Mouse (Mus musculus): ENCODE measurements around the gene Tapbp. TPM values are rescaled to one million over a fixed set of nuclear protein-coding genes. Genes with fewer than 3 reads are reported as not detected.

The Tapbp gene
- polyA plus RNA-seq, 1 experiment from 2014 or later = 22.0 TPM

- peak overlapping the region; percentile 86 for H3K27ac ChIP-seq (ENCODE audit: low read depth, low read length)
- peak; percentile 29 for ATAC-seq (replicated peaks; ENCODE audit: insufficient number of reproducible peaks, low FRiP score, low TSS enrichment)
- peaks cover 3% of the 10 kb centered on the region; the same call in 1 of the 2 replicates for H3K27me3 ChIP-seq (ENCODE audit: control insufficient read depth, insufficient read depth, low read length)
- peak overlapping the region; percentile 70 for H3K4me2 ChIP-seq
- H3K9ac ChIP-seq (ENCODE audit: low read depth, low read length) = peak overlapping the region; percentile 76
- H3K9me3 ChIP-seq (replicated peaks; ENCODE audit: control insufficient read depth, low read length) = no peaks in the 10 kb centered on the region
- 1% methylated on average over 17 of the region's 20 CpGs for WGBS (ENCODE audit: insufficient replicate concordance)
- H3K36me3 ChIP-seq (ENCODE audit: control insufficient read depth, insufficient read depth, low read length) = peaks cover 27% of the 10 kb centered on the region
- H3K4me1 ChIP-seq (ENCODE audit: control insufficient read depth, insufficient read depth, low read length) = peaks cover 23% of the 10 kb centered on the region
- H3K4me3 ChIP-seq (ENCODE audit: low read depth, low read length) = peak overlapping the region; percentile 66
These were observed 595 bp downstream of the Tapbp start for GRCm38 (mm10) chr17:33916294-33916693.

- no peaks in the 10 kb centered on the region for H3K9me3 ChIP-seq (replicated peaks; ENCODE audit: control insufficient read depth, low read length)
- no peak overlapping the region for H3K27ac ChIP-seq (ENCODE audit: low read depth, low read length)
- WGBS (ENCODE audit: insufficient replicate concordance) = 70% methylated on average over 31 of the region's 31 CpGs
- H3K9ac ChIP-seq (ENCODE audit: low read depth, low read length) = peak overlapping the region; percentile 76; the same call in 1 of the 2 replicates
- H3K27me3 ChIP-seq (ENCODE audit: control insufficient read depth, insufficient read depth, low read length) = peaks cover 3% of the 10 kb centered on the region; the same call in 1 of the 2 replicates
- peaks cover 19% of the 10 kb centered on the region for H3K36me3 ChIP-seq (ENCODE audit: control insufficient read depth, insufficient read depth, low read length)
- no peak for ATAC-seq (replicated peaks; ENCODE audit: insufficient number of reproducible peaks, low FRiP score, low TSS enrichment)
- H3K4me1 ChIP-seq (ENCODE audit: control insufficient read depth, insufficient read depth, low read length) = peaks cover 23% of the 10 kb centered on the region
- H3K4me3 ChIP-seq (ENCODE audit: low read depth, low read length) = peak overlapping the region; percentile 66
- H3K4me2 ChIP-seq = peak overlapping the region; percentile 70
These were observed 1.4 kb downstream of the Tapbp start for GRCm38 (mm10) chr17:33916847-33917655.

GRCm38 (mm10) chr17:33917656-33918292, 2.1 kb downstream of the Tapbp start:
- no peak overlapping the region for H3K27ac ChIP-seq (ENCODE audit: low read depth, low read length)
- H3K4me3 ChIP-seq (ENCODE audit: low read depth, low read length) = peak overlapping the region; percentile 66; the same call in 1 of the 2 replicates
- H3K9ac ChIP-seq (ENCODE audit: low read depth, low read length) = no peak overlapping the region
- H3K9me3 ChIP-seq (replicated peaks; ENCODE audit: control insufficient read depth, low read length) = no peaks in the 10 kb centered on the region
- peaks cover 23% of the 10 kb centered on the region for H3K4me1 ChIP-seq (ENCODE audit: control insufficient read depth, insufficient read depth, low read length)
- no peak for ATAC-seq (replicated peaks; ENCODE audit: insufficient number of reproducible peaks, low FRiP score, low TSS enrichment)
- H3K4me2 ChIP-seq = peak overlapping the region; percentile 99
- peaks cover 14% of the 10 kb centered on the region for H3K36me3 ChIP-seq (ENCODE audit: control insufficient read depth, insufficient read depth, low read length)
- peaks cover 3% of the 10 kb centered on the region; the same call in 1 of the 2 replicates for H3K27me3 ChIP-seq (ENCODE audit: control insufficient read depth, insufficient read depth, low read length)
- WGBS (ENCODE audit: insufficient replicate concordance) = 79% methylated on average over 18 of the region's 18 CpGs

GRCm38 (mm10) chr17:33918293-33919203, 2.8 kb downstream of the Tapbp start:
- 56% methylated on average over 37 of the region's 37 CpGs for WGBS (ENCODE audit: insufficient replicate concordance)
- H3K4me2 ChIP-seq = peak overlapping the region; percentile 99
- peaks cover 3% of the 10 kb centered on the region; the same call in 1 of the 2 replicates for H3K27me3 ChIP-seq (ENCODE audit: control insufficient read depth, insufficient read depth, low read length)
- H3K4me1 ChIP-seq (ENCODE audit: control insufficient read depth, insufficient read depth, low read length) = peaks cover 23% of the 10 kb centered on the region
- H3K9me3 ChIP-seq (replicated peaks; ENCODE audit: control insufficient read depth, low read length) = no peaks in the 10 kb centered on the region
- peak overlapping the region; percentile 77 for H3K9ac ChIP-seq (ENCODE audit: low read depth, low read length)
- peaks cover 10% of the 10 kb centered on the region for H3K36me3 ChIP-seq (ENCODE audit: control insufficient read depth, insufficient read depth, low read length)
- peak overlapping the region; percentile 76 for H3K4me3 ChIP-seq (ENCODE audit: low read depth, low read length)
- H3K27ac ChIP-seq (ENCODE audit: low read depth, low read length) = peak overlapping the region; percentile 71
- peak; percentile 16; the same call in 1 of the 2 replicates for ATAC-seq (replicated peaks; ENCODE audit: insufficient number of reproducible peaks, low FRiP score, low TSS enrichment)

- peak overlapping the region; percentile 99 for H3K4me2 ChIP-seq
- H3K4me1 ChIP-seq (ENCODE audit: control insufficient read depth, insufficient read depth, low read length) = peaks cover 23% of the 10 kb centered on the region
- H3K36me3 ChIP-seq (ENCODE audit: control insufficient read depth, insufficient read depth, low read length) = no peaks in the 10 kb centered on the region
- under 1% methylated on average over 52 of the region's 52 CpGs for WGBS (ENCODE audit: insufficient replicate concordance)
- peak; percentile 58; the same call in 1 of the 2 replicates for ATAC-seq (replicated peaks; ENCODE audit: insufficient number of reproducible peaks, low FRiP score, low TSS enrichment)
- peak overlapping the region; percentile 76 for H3K4me3 ChIP-seq (ENCODE audit: low read depth, low read length)
- peak overlapping the region; percentile 71 for H3K27ac ChIP-seq (ENCODE audit: low read depth, low read length)
- H3K27me3 ChIP-seq (ENCODE audit: control insufficient read depth, insufficient read depth, low read length) = peaks cover 3% of the 10 kb centered on the region; the same call in 1 of the 2 replicates
- no peaks in the 10 kb centered on the region for H3K9me3 ChIP-seq (replicated peaks; ENCODE audit: control insufficient read depth, low read length)
- H3K9ac ChIP-seq (ENCODE audit: low read depth, low read length) = peak overlapping the region; percentile 77
These were observed 3.9 kb downstream of the Tapbp start for GRCm38 (mm10) chr17:33919351-33920281.

- Histone ChIP-seq H3K4me1 (ENCODE audit: control insufficient read depth, insufficient read depth, low read length) (peaks cover 18% of the 10 kb centered on the region), H3K9ac (ENCODE audit: low read depth, low read length) (peak overlapping the region; percentile 77), H3K36me3 (ENCODE audit: control insufficient read depth, insufficient read depth, low read length) (no peaks in the 10 kb centered on the region), H3K27me3 (ENCODE audit: control insufficient read depth, insufficient read depth, low read length) (peaks cover 3% of the 10 kb centered on the region; the same call in 1 of the 2 replicates), H3K4me3 (ENCODE audit: low read depth, low read length) (peak overlapping the region; percentile 76), H3K9me3 (replicated peaks; ENCODE audit: control insufficient read depth, low read length) (no peaks in the 10 kb centered on the region), H3K27ac (ENCODE audit: low read depth, low read length) (peak overlapping the region; percentile 60), H3K4me2 (peak overlapping the region; percentile 99)
- ATAC-seq (replicated peaks; ENCODE audit: insufficient number of reproducible peaks, low FRiP score, low TSS enrichment) = no peak
- under 1% methylated on average over 36 of the region's 36 CpGs for WGBS (ENCODE audit: insufficient replicate concordance)
These were observed 4.8 kb downstream of the Tapbp start for GRCm38 (mm10) chr17:33920282-33921097.

GRCm38 (mm10) chr17:33921361-33921760, 5.7 kb downstream of the Tapbp start:
- Histone ChIP-seq H3K4me3 (ENCODE audit: low read depth, low read length) (no peak overlapping the region), H3K4me2 (no peak overlapping the region)

More at GRCm38 (mm10) chr17:33921361-33921760, 5.7 kb downstream of the Tapbp start:
- no peak for ATAC-seq (replicated peaks; ENCODE audit: insufficient number of reproducible peaks, low FRiP score, low TSS enrichment)
- Histone ChIP-seq H3K9me3 (replicated peaks; ENCODE audit: control insufficient read depth, low read length) (no peaks in the 10 kb centered on the region), H3K27me3 (ENCODE audit: control insufficient read depth, insufficient read depth, low read length) (peaks cover 3% of the 10 kb centered on the region; the same call in 1 of the 2 replicates), H3K27ac (ENCODE audit: low read depth, low read length) (no peak overlapping the region), H3K4me1 (ENCODE audit: control insufficient read depth, insufficient read depth, low read length) (peaks cover 18% of the 10 kb centered on the region), H3K36me3 (ENCODE audit: control insufficient read depth, insufficient read depth, low read length) (no peaks in the 10 kb centered on the region; the same call in 1 of the 2 replicates), H3K9ac (ENCODE audit: low read depth, low read length) (no peak overlapping the region)
- 79% methylated on average over 7 of the region's 7 CpGs for WGBS (ENCODE audit: insufficient replicate concordance)
